Mouse (Mus musculus): ENCODE results near the gene Xaf1. TPM values are rescaled to one million over a fixed set of nuclear protein-coding genes. Genes with fewer than 3 reads are reported as not detected.
A peak's percentile ranks its signal among the peaks of the same experiment; 100 is the strongest.
"Not testable (repeated sequence)": the region's sequence is repeated elsewhere in the genome, so short reads cannot be mapped to it uniquely, and the experiment has no call there.

Xaf1 gene
- polyA plus RNA-seq, 1 experiment from 2014 or later: 1.9 TPM

DNA sequence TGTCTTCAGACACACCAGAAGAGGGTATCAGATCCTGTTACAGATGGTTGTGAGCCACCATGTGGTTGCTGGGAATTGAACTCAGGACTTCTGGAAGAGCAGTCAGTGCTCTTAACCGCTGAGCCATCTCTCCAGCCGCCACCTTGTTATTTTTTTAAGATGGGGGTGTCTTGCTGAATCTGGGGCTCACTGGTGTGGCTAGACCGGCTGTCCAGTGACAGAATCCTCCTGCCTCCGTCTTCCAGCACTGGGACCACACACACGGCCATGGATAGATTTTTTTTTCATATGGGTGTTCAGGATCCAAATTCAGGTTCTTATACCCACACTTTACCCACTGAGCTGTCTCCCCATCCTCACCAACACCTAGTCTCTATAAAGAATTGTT is 41.8 kb downstream of the Xaf1 start:
- not testable (repeated sequence) for H3K4me2 ChIP-seq (ENCODE audit: low read depth, severe bottlenecking); DNase-seq (ENCODE audit: low spot score); H3K9me3 ChIP-seq (ENCODE audit: control insufficient read depth, low read length); ATAC-seq (ENCODE audit: insufficient number of reproducible peaks, low FRiP score, low TSS enrichment, low read depth); H3K27me3 ChIP-seq (ENCODE audit: control insufficient read depth, insufficient read depth, low read length); H3K4me1 ChIP-seq (ENCODE audit: control insufficient read depth, insufficient read depth, low read length); H3K9ac ChIP-seq (ENCODE audit: low read length); H3K27ac ChIP-seq (replicated peaks; ENCODE audit: low read depth, low read length); H3K36me3 ChIP-seq (ENCODE audit: control insufficient read depth, insufficient read depth, low read length); H3K4me3 ChIP-seq (ENCODE audit: low read depth, low read length)
- WGBS: 94% methylated on average over 5 of the region's 5 CpGs

DNA sequence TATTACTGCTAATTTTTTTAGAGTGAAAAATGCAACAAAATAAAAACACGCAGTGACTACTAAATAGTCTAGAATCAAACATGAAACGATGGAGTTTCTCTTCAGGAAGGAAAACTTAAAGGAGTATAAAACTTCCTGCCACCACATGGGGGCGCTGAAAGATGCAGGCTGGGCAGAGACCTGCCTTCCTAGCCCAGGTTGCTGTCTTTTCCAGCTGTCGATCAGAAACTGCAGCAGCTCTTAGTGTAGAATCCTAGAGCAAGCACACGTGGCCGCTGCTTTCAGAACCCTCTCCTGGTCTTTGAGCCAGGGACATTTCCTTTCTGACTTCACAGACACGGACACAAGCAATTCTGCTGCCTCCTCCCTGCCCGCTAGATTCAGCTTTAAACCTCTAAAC is 42.5 kb downstream of the Xaf1 start:
- Histone ChIP-seq H3K4me2 (ENCODE audit: low read depth, severe bottlenecking) (no peak overlapping the region), H3K27me3 (ENCODE audit: control insufficient read depth, insufficient read depth, low read length) (no peaks in the 10 kb centered on the region), H3K4me1 (ENCODE audit: control insufficient read depth, insufficient read depth, low read length) (no peaks in the 10 kb centered on the region), H3K36me3 (ENCODE audit: control insufficient read depth, insufficient read depth, low read length) (no peaks in the 10 kb centered on the region), H3K4me3 (ENCODE audit: low read depth, low read length) (no peak overlapping the region), H3K9me3 (ENCODE audit: control insufficient read depth, low read length) (no peaks in the 10 kb centered on the region), H3K27ac (replicated peaks; ENCODE audit: low read depth, low read length) (no peak overlapping the region), H3K9ac (ENCODE audit: low read length) (no peak overlapping the region)
- peak; percentile 78 for DNase-seq (ENCODE audit: low spot score)
- WGBS: 25% methylated on average over 8 of the region's 8 CpGs
- no peak for ATAC-seq (ENCODE audit: insufficient number of reproducible peaks, low FRiP score, low TSS enrichment, low read depth)

DNA sequence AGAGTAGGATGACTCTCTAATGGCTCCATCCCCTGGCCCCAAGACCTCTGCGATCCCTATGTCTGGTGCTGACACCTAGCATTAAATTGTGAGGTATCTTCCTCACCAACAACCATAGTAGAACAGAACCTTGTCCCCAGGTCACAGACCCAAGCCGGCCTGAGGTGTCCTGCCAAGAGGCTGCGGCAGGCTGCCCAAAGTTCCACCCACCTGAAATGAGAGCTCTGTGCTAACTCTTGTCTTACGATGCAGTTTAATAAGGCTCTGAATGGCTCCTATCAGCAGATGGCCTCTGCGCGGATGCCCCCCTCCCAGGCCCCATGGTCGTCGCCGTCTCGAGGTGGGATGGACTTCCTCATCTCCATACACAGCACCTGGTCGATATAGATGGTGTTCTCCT is 43.1 kb downstream of the Xaf1 start:
- DNase-seq (ENCODE audit: low spot score) (no peak), ATAC-seq (ENCODE audit: insufficient number of reproducible peaks, low FRiP score, low TSS enrichment, low read depth) (no peak)
- no peak overlapping the region for H3K9ac ChIP-seq (ENCODE audit: low read length)
- 90% methylated on average over 11 of the region's 11 CpGs for WGBS
- H3K27me3 ChIP-seq (ENCODE audit: control insufficient read depth, insufficient read depth, low read length): no peaks in the 10 kb centered on the region
- H3K4me3 ChIP-seq (ENCODE audit: low read depth, low read length): no peak overlapping the region
- no peaks in the 10 kb centered on the region for H3K36me3 ChIP-seq (ENCODE audit: control insufficient read depth, insufficient read depth, low read length)
- H3K27ac ChIP-seq (replicated peaks; ENCODE audit: low read depth, low read length): no peak overlapping the region
- no peaks in the 10 kb centered on the region for H3K4me1 ChIP-seq (ENCODE audit: control insufficient read depth, insufficient read depth, low read length)
- no peak overlapping the region for H3K4me2 ChIP-seq (ENCODE audit: low read depth, severe bottlenecking)
- no peaks in the 10 kb centered on the region for H3K9me3 ChIP-seq (ENCODE audit: control insufficient read depth, low read length)

DNA sequence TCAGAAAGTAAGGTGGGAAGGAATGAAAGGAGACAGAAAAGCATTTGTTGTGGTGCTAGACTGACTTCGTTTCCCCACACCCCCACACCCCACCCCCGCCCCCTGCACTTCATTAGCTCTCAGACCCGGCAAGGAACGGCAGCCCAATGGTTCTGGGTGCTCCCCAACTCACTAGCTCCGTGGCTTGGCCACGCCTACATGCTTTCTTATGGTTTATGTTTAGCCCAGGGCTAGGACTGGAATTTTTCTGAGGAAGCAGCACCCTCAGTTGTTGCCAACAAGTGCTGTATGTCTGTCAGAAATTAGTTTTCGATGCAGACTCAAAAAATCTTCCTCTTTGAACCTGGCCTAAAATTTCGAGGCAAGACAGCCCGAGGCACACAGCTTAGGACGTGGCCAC is 47.1 kb downstream of the Xaf1 start:
- Histone ChIP-seq H3K4me1 (ENCODE audit: control insufficient read depth, insufficient read depth, low read length) (no peaks in the 10 kb centered on the region), H3K9me3 (ENCODE audit: control insufficient read depth, low read length) (no peaks in the 10 kb centered on the region), H3K27ac (replicated peaks; ENCODE audit: low read depth, low read length) (no peak overlapping the region), H3K27me3 (ENCODE audit: control insufficient read depth, insufficient read depth, low read length) (no peaks in the 10 kb centered on the region), H3K9ac (ENCODE audit: low read length) (no peak overlapping the region), H3K4me2 (ENCODE audit: low read depth, severe bottlenecking) (no peak overlapping the region), H3K36me3 (ENCODE audit: control insufficient read depth, insufficient read depth, low read length) (no peaks in the 10 kb centered on the region), H3K4me3 (ENCODE audit: low read depth, low read length) (no peak overlapping the region)
- WGBS: 53% methylated on average over 10 of the region's 10 CpGs
- no peak for DNase-seq (ENCODE audit: low spot score)
- ATAC-seq (ENCODE audit: insufficient number of reproducible peaks, low FRiP score, low TSS enrichment, low read depth): no peak

DNA sequence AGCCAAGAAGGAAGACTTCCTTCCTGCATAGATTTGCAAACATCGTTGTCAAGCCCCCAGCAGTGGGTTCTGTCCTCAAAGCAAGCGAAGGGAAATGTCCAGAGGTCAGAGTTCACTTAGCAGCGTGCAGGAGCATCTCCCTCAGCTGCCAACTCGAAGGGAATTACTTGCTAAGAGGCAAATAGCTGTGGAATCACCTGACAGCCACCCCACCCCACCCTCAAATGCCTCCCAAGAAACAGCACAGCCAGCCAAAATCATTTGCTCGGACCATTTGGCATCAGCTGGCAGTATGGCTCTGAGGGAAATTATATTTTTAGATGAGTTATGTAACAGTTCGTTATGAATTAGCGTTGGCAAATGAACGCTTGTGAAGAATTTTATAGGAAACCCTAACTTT is 47.6 kb downstream of the Xaf1 start:
- H3K9ac ChIP-seq (ENCODE audit: low read length): no peak overlapping the region
- H3K36me3 ChIP-seq (ENCODE audit: control insufficient read depth, insufficient read depth, low read length): no peaks in the 10 kb centered on the region
- no peaks in the 10 kb centered on the region for H3K4me1 ChIP-seq (ENCODE audit: control insufficient read depth, insufficient read depth, low read length)
- DNase-seq (ENCODE audit: low spot score) (no peak), ATAC-seq (ENCODE audit: insufficient number of reproducible peaks, low FRiP score, low TSS enrichment, low read depth) (no peak)
- H3K27me3 ChIP-seq (ENCODE audit: control insufficient read depth, insufficient read depth, low read length): no peaks in the 10 kb centered on the region
- no peak overlapping the region for H3K4me3 ChIP-seq (ENCODE audit: low read depth, low read length)
- whole genome bisulfite sequencing: 51% methylated on average over 8 of the region's 8 CpGs
- no peak overlapping the region for H3K27ac ChIP-seq (replicated peaks; ENCODE audit: low read depth, low read length)
- H3K4me2 ChIP-seq (ENCODE audit: low read depth, severe bottlenecking): no peak overlapping the region
- no peaks in the 10 kb centered on the region for H3K9me3 ChIP-seq (ENCODE audit: control insufficient read depth, low read length)

DNA sequence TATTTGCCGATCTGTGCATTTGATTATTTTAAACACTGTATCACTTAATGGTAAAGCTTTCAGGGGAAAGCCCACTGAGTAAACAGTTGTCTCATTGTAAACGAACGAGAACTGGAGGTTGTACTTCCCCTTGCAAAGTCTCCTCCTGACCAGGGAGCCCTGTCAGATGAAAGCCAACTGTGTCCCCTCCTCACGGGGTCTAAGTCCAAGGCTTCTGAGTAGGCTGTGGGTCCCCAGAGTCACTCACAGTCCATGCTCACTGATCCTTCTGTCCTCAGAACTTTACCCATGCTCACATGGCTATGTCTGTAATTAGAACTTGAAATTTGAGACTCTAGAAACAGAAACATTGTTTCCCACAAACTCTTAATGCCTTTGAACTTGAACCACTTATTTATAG is 48.2 kb downstream of the Xaf1 start:
- ATAC-seq (ENCODE audit: insufficient number of reproducible peaks, low FRiP score, low TSS enrichment, low read depth) (no peak), DNase-seq (ENCODE audit: low spot score) (no peak)
- no peak overlapping the region for H3K4me2 ChIP-seq (ENCODE audit: low read depth, severe bottlenecking)
- 60% methylated on average over 4 of the region's 4 CpGs for WGBS
- H3K9me3 ChIP-seq (ENCODE audit: control insufficient read depth, low read length): no peaks in the 10 kb centered on the region
- no peaks in the 10 kb centered on the region for H3K4me1 ChIP-seq (ENCODE audit: control insufficient read depth, insufficient read depth, low read length)
- no peak overlapping the region for H3K4me3 ChIP-seq (ENCODE audit: low read depth, low read length)
- H3K27me3 ChIP-seq (ENCODE audit: control insufficient read depth, insufficient read depth, low read length): no peaks in the 10 kb centered on the region
- H3K9ac ChIP-seq (ENCODE audit: low read length): no peak overlapping the region
- H3K36me3 ChIP-seq (ENCODE audit: control insufficient read depth, insufficient read depth, low read length): no peaks in the 10 kb centered on the region
- no peak overlapping the region for H3K27ac ChIP-seq (replicated peaks; ENCODE audit: low read depth, low read length)

DNA sequence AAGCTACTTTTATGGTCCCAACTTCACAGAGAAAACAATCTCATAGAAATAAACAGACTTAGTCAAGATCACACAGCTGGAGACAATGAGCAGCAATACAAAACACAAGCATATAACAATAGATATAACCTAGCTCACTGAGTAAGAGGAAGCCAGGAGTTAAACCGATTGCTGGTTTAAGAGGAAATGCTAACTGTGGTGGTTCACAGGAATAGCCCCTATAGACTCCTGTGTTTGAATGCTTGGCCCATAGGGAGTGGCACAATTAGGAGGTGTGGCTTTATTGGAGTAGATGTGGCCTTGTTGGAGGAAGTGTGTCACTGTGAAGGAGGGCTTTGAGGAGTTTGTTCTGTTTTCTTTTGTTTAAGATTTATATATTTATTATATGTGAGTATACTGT is 50.8 kb downstream of the Xaf1 start:
- Histone ChIP-seq H3K27me3 (ENCODE audit: control insufficient read depth, insufficient read depth, low read length) (no peaks in the 10 kb centered on the region), H3K36me3 (ENCODE audit: control insufficient read depth, insufficient read depth, low read length) (no peaks in the 10 kb centered on the region), H3K4me2 (ENCODE audit: low read depth, severe bottlenecking) (no peak overlapping the region), H3K9ac (ENCODE audit: low read length) (no peak overlapping the region), H3K4me1 (ENCODE audit: control insufficient read depth, insufficient read depth, low read length) (no peaks in the 10 kb centered on the region), H3K4me3 (ENCODE audit: low read depth, low read length) (no peak overlapping the region), H3K27ac (replicated peaks; ENCODE audit: low read depth, low read length) (no peak overlapping the region), H3K9me3 (ENCODE audit: control insufficient read depth, low read length) (no peaks in the 10 kb centered on the region)
- DNase-seq (ENCODE audit: low spot score) (no peak), ATAC-seq (ENCODE audit: insufficient number of reproducible peaks, low FRiP score, low TSS enrichment, low read depth) (no peak)
- WGBS: 64% methylated on average over 1 of the region's 1 CpGs

DNA sequence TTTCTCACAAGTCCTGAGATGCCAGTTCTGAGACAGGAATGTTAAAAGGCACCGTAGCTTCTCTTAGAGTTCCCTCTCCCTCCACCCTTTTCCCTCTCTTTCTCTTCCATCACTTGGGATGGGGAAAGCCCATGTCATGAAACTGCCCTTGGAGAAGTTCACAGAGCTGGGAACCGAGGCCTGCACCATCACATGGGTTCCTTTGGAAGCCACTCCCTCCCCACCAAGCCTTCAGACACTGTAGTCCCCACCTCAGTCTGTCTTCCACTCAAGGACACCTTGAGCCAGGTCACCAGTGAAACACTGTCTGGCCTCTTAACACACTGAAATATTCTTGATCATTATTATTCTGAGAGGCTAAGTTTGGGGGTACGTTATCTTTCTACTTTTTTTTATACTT is 51.8 kb downstream of the Xaf1 start:
- ATAC-seq (ENCODE audit: insufficient number of reproducible peaks, low FRiP score, low TSS enrichment, low read depth) (no peak), DNase-seq (ENCODE audit: low spot score) (no peak)
- Histone ChIP-seq H3K4me2 (ENCODE audit: low read depth, severe bottlenecking) (no peak overlapping the region), H3K27me3 (ENCODE audit: control insufficient read depth, insufficient read depth, low read length) (no peaks in the 10 kb centered on the region), H3K9ac (ENCODE audit: low read length) (no peak overlapping the region), H3K4me3 (ENCODE audit: low read depth, low read length) (no peak overlapping the region), H3K27ac (replicated peaks; ENCODE audit: low read depth, low read length) (no peak overlapping the region), H3K36me3 (ENCODE audit: control insufficient read depth, insufficient read depth, low read length) (no peaks in the 10 kb centered on the region), H3K4me1 (ENCODE audit: control insufficient read depth, insufficient read depth, low read length) (no peaks in the 10 kb centered on the region), H3K9me3 (ENCODE audit: control insufficient read depth, low read length) (no peaks in the 10 kb centered on the region)
- 84% methylated on average over 3 of the region's 3 CpGs for WGBS

DNA sequence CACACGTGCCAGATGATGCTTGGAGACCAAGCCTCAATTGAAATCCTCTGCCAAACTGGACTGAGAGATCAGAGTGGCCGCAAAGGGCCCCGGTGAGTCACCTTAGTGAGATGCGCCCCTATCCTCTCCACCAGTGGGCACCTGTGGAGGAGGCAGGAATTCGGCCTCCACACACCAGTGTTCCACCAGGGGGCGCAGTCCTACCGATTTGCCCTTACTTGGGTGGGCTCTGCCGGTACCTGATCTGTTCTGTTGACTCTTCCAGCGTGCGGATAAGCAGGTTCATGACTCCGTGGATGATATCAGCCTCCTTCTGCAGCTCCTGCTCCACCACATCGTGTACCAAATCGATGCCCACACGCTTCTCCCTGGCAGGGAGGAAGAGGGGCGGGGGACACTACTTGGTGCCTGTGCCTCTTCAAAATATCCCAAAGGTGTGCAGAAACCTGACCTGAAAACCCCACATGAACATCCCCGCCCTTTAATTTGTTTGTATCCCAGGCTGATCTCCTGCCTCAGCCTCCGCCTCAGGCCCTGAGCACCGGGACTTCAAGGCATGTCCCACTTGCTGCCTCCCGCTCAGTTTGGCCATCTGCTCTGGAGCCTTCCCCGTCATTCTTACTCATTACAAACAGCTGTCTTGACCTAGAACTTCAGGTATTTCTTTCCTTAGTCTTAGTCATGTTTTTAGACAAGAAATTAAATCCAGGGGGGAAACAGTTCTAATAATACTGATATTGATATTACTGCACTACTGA is 53.7 kb downstream of the Xaf1 start:
- Histone ChIP-seq H3K36me3 (ENCODE audit: control insufficient read depth, insufficient read depth, low read length) (no peaks in the 10 kb centered on the region), H3K27me3 (ENCODE audit: control insufficient read depth, insufficient read depth, low read length) (no peaks in the 10 kb centered on the region), H3K4me2 (ENCODE audit: low read depth, severe bottlenecking) (peak overlapping the region; percentile 10; the same call in 1 of the 2 replicates), H3K4me3 (ENCODE audit: low read depth, low read length) (no peak overlapping the region), H3K9me3 (ENCODE audit: control insufficient read depth, low read length) (no peaks in the 10 kb centered on the region), H3K27ac (replicated peaks; ENCODE audit: low read depth, low read length) (no peak overlapping the region), H3K9ac (ENCODE audit: low read length) (no peak overlapping the region), H3K4me1 (ENCODE audit: control insufficient read depth, insufficient read depth, low read length) (no peaks in the 10 kb centered on the region)
- DNase-seq (ENCODE audit: low spot score): peak; percentile 88
- WGBS: 24% methylated on average over 20 of the region's 20 CpGs
- no peak for ATAC-seq (ENCODE audit: insufficient number of reproducible peaks, low FRiP score, low TSS enrichment, low read depth)

All from limb, embryonic 11.5 days (tissue).